Comparison of ENCODE assay signal across 20 mouse cellular contexts in genomic region chr1:134850361-134850760, GRCm38 (mm10).
DNase-seq lines count a peak whose midpoint lies in the region; ATAC-seq and TF ChIP-seq lines count a peak whose summit lies in the region.
"Had no signal": no experiment of that assay in that cellular context is flagged by ENCODE, and none has a peak within 500 bp of the region (broad histone marks: within the 10 kb centered on the region; RNA-seq: fewer than 3 reads in every experiment).

No protein-coding gene starts in this region.

- TF ChIP-seq POLR2A in cerebellum, adult 2 months (IDR thresholded peaks at IDR 0.05; ENCODE audit: borderline replicate concordance, insufficient read depth, low read length), result no peak
- TF ChIP-seq POLR2A in spleen, adult 2 months (IDR thresholded peaks at IDR 0.05; ENCODE audit: low read depth, low read length), result no peak
- no peak for TF ChIP-seq POLR2A in CH12.LX (IDR thresholded peaks at IDR 0.05; ENCODE audit: low read depth, low read length)

- dilution Hi-C loops in CH12.LX (cut with MboI; ENCODE audit: extremely low pct_ligation_motif_present, extremely low pct_unique_long_range_greater_than_20kb, low sequenced_read_pairs), result no loop called here

- no peaks in the 10 kb centered on the region for H3K27me3 ChIP-seq in cerebellum, adult 2 months (ENCODE audit: control insufficient read depth, insufficient read depth, low read length)
- H3K27me3 ChIP-seq in spleen, adult 2 months (ENCODE audit: control insufficient read depth, insufficient read depth, low read length), result no peaks in the 10 kb centered on the region
- no peaks in the 10 kb centered on the region for H3K27me3 ChIP-seq in CH12.LX (replicated peaks)
- peaks cover 47% of the 10 kb centered on the region for H3K27me3 ChIP-seq in forebrain, embryonic 10.5 days (ENCODE audit: poor library complexity, severe bottlenecking)
- H3K27me3 ChIP-seq: embryonic facial prominence, embryonic 13.5 days; embryonic facial prominence, embryonic 15.5 days; forebrain, embryonic 13.5 days; forebrain, embryonic 15.5 days had no signal

- H3K9ac ChIP-seq in CH12.LX (ENCODE audit: insufficient read depth, low read depth), result no peak overlapping the region
- H3K9ac ChIP-seq: embryonic facial prominence, embryonic 13.5 days; embryonic facial prominence, embryonic 15.5 days; forebrain, embryonic 13.5 days; forebrain, embryonic 15.5 days; forebrain, postnatal 0 days had no signal

- no peaks in the 10 kb centered on the region for H3K36me3 ChIP-seq in spleen, adult 2 months (ENCODE audit: control insufficient read depth, insufficient read depth, low read length)
- H3K36me3 ChIP-seq in CH12.LX (replicated peaks in 1 of 2; ENCODE audit: control insufficient read depth in 1 of 2, insufficient read depth in 1 of 2, low read length in 1 of 2), result peaks cover 0 to 7% of the 10 kb centered on the region in 2 experiments
- H3K36me3 ChIP-seq in forebrain, embryonic 10.5 days (replicated peaks), result no peaks in the 10 kb centered on the region
- H3K36me3 ChIP-seq: forebrain, embryonic 15.5 days had no signal

- no peak for DNase-seq in cerebellum, adult 2 months
- DNase-seq in spleen, adult 2 months (ENCODE audit: low read depth in 1 of 2, low spot score in 2 of 2), result no peak
- no peak for DNase-seq in spleen, adult 18-20 months
- peak; percentile 68 for DNase-seq in A20 (ENCODE audit: low read depth, low spot score)
- peak; percentile 47 for DNase-seq in CH12.LX (ENCODE audit: extremely low read depth)
- no peak for DNase-seq in forebrain, embryonic 10.5 days (ENCODE audit: extremely low spot score, low spot score)
- DNase-seq in gastrocnemius, postnatal 36 days, result no peak
- DNase-seq: adrenal gland, adult 2 months; adrenal gland, postnatal 10 days; adrenal gland, postnatal 25 days; cerebellum, adult 8-10 months; embryo, embryonic 11 days; forebrain, postnatal 0 days had no signal

- no peak for ATAC-seq in cerebellum, adult (ENCODE audit: insufficient number of reproducible peaks, low FRiP score, low TSS enrichment)
- ATAC-seq: CD4-positive, CD25-positive, alpha-beta regulatory T cell, adult 4 months; forebrain, embryonic 13.5 days; forebrain, embryonic 15.5 days; forebrain, postnatal 0 days had no signal

- in situ Hi-C loops in CH12.LX (cut with MboI; ENCODE audit: low pct_ligation_motif_present, low pct_unique_long_range_greater_than_20kb, low sequenced_read_pairs), result no loop called here

- peak; percentile 98 for TF ChIP-seq EP300 in CH12.LX (IDR thresholded peaks at IDR 0.05; ENCODE audit: low read length)

- no peak overlapping the region for H3K4me2 ChIP-seq in CH12.LX (ENCODE audit: insufficient read depth, low read depth, poor library complexity, severe bottlenecking)
- H3K4me2 ChIP-seq: embryonic facial prominence, embryonic 13.5 days; embryonic facial prominence, embryonic 15.5 days; forebrain, embryonic 13.5 days; forebrain, embryonic 15.5 days had no signal

- intact Hi-C loops in gastrocnemius, postnatal 36 days (cut with DNase I), result loop anchor here (5.0 kb wide), 2 partner anchors 108 to 123 kb away; no protein-coding TSS in a partner anchor

- 29% methylated on average over 3 of the region's 3 CpGs for WGBS in cerebellum, adult 2 months
- 62% methylated on average over 3 of the region's 3 CpGs for WGBS in spleen, adult 2 months
- WGBS in forebrain, embryonic 10.5 days, result 87% methylated on average over 3 of the region's 3 CpGs

- peak overlapping the region; percentile 58; the same call in 1 of the 2 replicates for H3K27ac ChIP-seq in cerebellum, adult 2 months (ENCODE audit: insufficient read depth, low read length)
- 0 out of 2 replicates have a peak overlapping the region, but pooled peaks have one; percentile 23 for H3K27ac ChIP-seq in spleen, adult 2 months (ENCODE audit: insufficient read depth, low read length)
- H3K27ac ChIP-seq in CH12.LX (ENCODE audit: insufficient read depth, low read depth), result no peak overlapping the region
- H3K27ac ChIP-seq in forebrain, embryonic 10.5 days, result no peak overlapping the region
- H3K27ac ChIP-seq: embryonic facial prominence, embryonic 13.5 days; embryonic facial prominence, embryonic 15.5 days; forebrain, embryonic 13.5 days; forebrain, embryonic 15.5 days had no signal

- no peak for TF ChIP-seq CTCF in cerebellum, adult 2 months (IDR thresholded peaks at IDR 0.05; ENCODE audit: borderline replicate concordance, insufficient read depth, low read depth, low read length)
- TF ChIP-seq CTCF in spleen, adult 2 months (IDR thresholded peaks at IDR 0.05; ENCODE audit: extremely low read depth, insufficient read depth, insufficient read length, insufficient replicate concordance), result no peak
- TF ChIP-seq CTCF in CH12.LX (conservative IDR thresholded peaks at IDR 0.05 in 1 of 2, IDR thresholded peaks at IDR 0.05 in 1 of 2; ENCODE audit: low read depth in 2 of 2, low read length in 2 of 2), result no peak

- H3K79me2 ChIP-seq in CH12.LX (replicated peaks; ENCODE audit: control insufficient read depth, extremely low read depth, insufficient read depth, poor library complexity, severe bottlenecking), result no peaks in the 10 kb centered on the region

- no peak for TF ChIP-seq RAD21 in CH12.LX (IDR thresholded peaks at IDR 0.05; ENCODE audit: low read depth, low read length)

- H3K4me1 ChIP-seq in cerebellum, adult 2 months (ENCODE audit: control insufficient read depth, insufficient read depth, low read length), result peaks cover 53% of the 10 kb centered on the region
- peaks cover 17% of the 10 kb centered on the region; the same call in 1 of the 2 replicates for H3K4me1 ChIP-seq in spleen, adult 2 months (ENCODE audit: control insufficient read depth, insufficient read depth, insufficient read length)
- peaks cover 20 to 36% of the 10 kb centered on the region in 2 experiments for H3K4me1 ChIP-seq in CH12.LX (ENCODE audit: control insufficient read depth in 1 of 2, insufficient read depth in 2 of 2)
- H3K4me1 ChIP-seq in forebrain, embryonic 10.5 days, result no peaks in the 10 kb centered on the region
- H3K4me1 ChIP-seq: forebrain, embryonic 13.5 days; forebrain, embryonic 15.5 days had no signal

- H3K9me3 ChIP-seq in CH12.LX (replicated peaks; ENCODE audit: low read length), result no peaks in the 10 kb centered on the region
- no peaks in the 10 kb centered on the region for H3K9me3 ChIP-seq in forebrain, embryonic 10.5 days
- H3K9me3 ChIP-seq: embryonic facial prominence, embryonic 13.5 days; embryonic facial prominence, embryonic 15.5 days; forebrain, embryonic 13.5 days; forebrain, embryonic 15.5 days had no signal

- no peak overlapping the region for H3K4me3 ChIP-seq in cerebellum, adult 2 months (replicated peaks; ENCODE audit: insufficient read depth, low read depth, low read length)
- no peak overlapping the region for H3K4me3 ChIP-seq in spleen, adult 2 months (ENCODE audit: extremely low read depth, insufficient read depth, insufficient read length)
- H3K4me3 ChIP-seq in CH12.LX (replicated peaks in 1 of 3; ENCODE audit: low read depth in 2 of 3, low read length in 2 of 3, poor library complexity in 1 of 3), result no peak overlapping the region
- H3K4me3 ChIP-seq in forebrain, embryonic 10.5 days, result no peak overlapping the region
- H3K4me3 ChIP-seq: embryonic facial prominence, embryonic 13.5 days; embryonic facial prominence, embryonic 15.5 days; erythroblast, embryonic 14.5 days; forebrain, embryonic 13.5 days; forebrain, embryonic 15.5 days had no signal

TF ChIP-seq in CH12.LX, 34 proteins besides CTCF, POLR2A, EP300 and RAD21:
- peak; percentile 49; the same call in 1 of the 2 replicates for TF ChIP-seq CHD2 (IDR thresholded peaks at IDR 0.05; ENCODE audit: low read length)
- TF ChIP-seq MYC (IDR thresholded peaks at IDR 0.05; ENCODE audit: low read depth, low read length), result peak; percentile 28; the same call in 1 of the 2 replicates
- TF ChIP-seq CHD1 (IDR thresholded peaks at IDR 0.05; ENCODE audit: low read depth, low read length), result no peak
- no peak for TF ChIP-seq POLR2AphosphoS2 (IDR thresholded peaks at IDR 0.05; ENCODE audit: low read depth, low read length)
- peak; percentile 40; the same call in 1 of the 2 replicates for TF ChIP-seq BHLHE40 (IDR thresholded peaks at IDR 0.05; ENCODE audit: low read depth, low read length)
- peak; percentile 53 for TF ChIP-seq TCF12 (IDR thresholded peaks at IDR 0.05; ENCODE audit: low read depth, low read length)
- TF ChIP-seq ETS1 (conservative IDR thresholded peaks at IDR 0.05; ENCODE audit: low read depth, low read length), result peak; percentile 67
- TF ChIP-seq IRF4 (IDR thresholded peaks at IDR 0.05; ENCODE audit: low read depth, low read length), result peak; percentile 99
- no peak; the same call in 1 of the 2 replicates for TF ChIP-seq SMC3 (IDR thresholded peaks at IDR 0.05; ENCODE audit: low read depth, low read length)
- peak; percentile 51 for TF ChIP-seq JUN (IDR thresholded peaks at IDR 0.05; ENCODE audit: insufficient read depth, low read depth, low read length)
- TF ChIP-seq JUND (conservative IDR thresholded peaks at IDR 0.05; ENCODE audit: low read depth, low read length), result peak; percentile 66
- TF ChIP-seq RCOR1 (conservative IDR thresholded peaks at IDR 0.05; ENCODE audit: low read depth, low read length), result peak; percentile 91
- no peak for TF ChIP-seq PAX5 (IDR thresholded peaks at IDR 0.05; ENCODE audit: low read length)
- peak; percentile 20; the same call in 1 of the 2 replicates for TF ChIP-seq SIN3A (IDR thresholded peaks at IDR 0.05; ENCODE audit: low read length)
- TF ChIP-seq MEF2A (IDR thresholded peaks at IDR 0.05; ENCODE audit: borderline replicate concordance, low read depth, low read length), result peak; percentile 68; the same call in 1 of the 2 replicates
- peak; percentile 48; the same call in 1 of the 2 replicates for TF ChIP-seq ZNF384 (IDR thresholded peaks at IDR 0.05; ENCODE audit: low read depth, low read length)

Comparison
In these comparisons a context has a peak if more than half of its experiments do, and no peak if none do; other contexts are left out.
1. DNase-seq: peak in A20 (single experiment) and CH12.LX (single experiment); none in cerebellum, adult 2 months (0 of 2), spleen, adult 2 months (0 of 2), spleen, adult 18-20 months (0 of 2), forebrain, embryonic 10.5 days (single experiment) and gastrocnemius, postnatal 36 days (0 of 2).
2. H3K27ac ChIP-seq: peak in cerebellum, adult 2 months (single experiment) and spleen, adult 2 months (single experiment); none in CH12.LX (single experiment) and forebrain, embryonic 10.5 days (single experiment).